Mouse (Mus musculus): ENCODE data around the gene Mccc1. TPM values are rescaled to one million over a fixed set of nuclear protein-coding genes. Genes with fewer than 3 reads are reported as not detected.

Mccc1 gene
- total and polyA plus RNA-seq, 3 experiments: 10.0 to 30.0 (median 13.4) TPM

GRCm38 (mm10) chr3:35925852-35926251 is 74.6 kb downstream of the Mccc1 start:
- dilution Hi-C loops (cut with MboI; ENCODE audit: extremely low pct_ligation_motif_present, extremely low pct_unique_long_range_greater_than_20kb, low sequenced_read_pairs): no loop called here
- Histone ChIP-seq H3K27me3 (replicated peaks) (no peaks in the 10 kb centered on the region), H3K4me3 (replicated peaks in 1 of 3; ENCODE audit: low read depth in 2 of 3, low read length in 2 of 3, poor library complexity in 1 of 3) (no peak overlapping the region), H3K27ac (ENCODE audit: insufficient read depth, low read depth) (no peak overlapping the region), H3K9ac (ENCODE audit: insufficient read depth, low read depth) (no peak overlapping the region), H3K4me1 (ENCODE audit: control insufficient read depth in 1 of 2, insufficient read depth in 2 of 2) (peaks cover 0 to 67% of the 10 kb centered on the region in 2 experiments; a peak in 3 of 4 replicates), H3K36me3 (replicated peaks in 1 of 2; ENCODE audit: control insufficient read depth in 1 of 2, insufficient read depth in 1 of 2, low read length in 1 of 2) (peaks cover 0 to 24% of the 10 kb centered on the region in 2 experiments), H3K9me3 (replicated peaks; ENCODE audit: low read length) (no peaks in the 10 kb centered on the region), H3K79me2 (replicated peaks; ENCODE audit: control insufficient read depth, extremely low read depth, insufficient read depth, poor library complexity, severe bottlenecking) (peaks cover 45% of the 10 kb centered on the region), H3K4me2 (ENCODE audit: insufficient read depth, low read depth, poor library complexity, severe bottlenecking) (no peak overlapping the region)
- TF ChIP-seq POLR2AphosphoS2 (IDR thresholded peaks at IDR 0.05; ENCODE audit: low read depth, low read length): no peak
- no peak for TF ChIP-seq ZMIZ1 (IDR thresholded peaks at IDR 0.05; ENCODE audit: low read depth, low read length)
- no peak for TF ChIP-seq USF2 (conservative IDR thresholded peaks at IDR 0.05; ENCODE audit: low read depth, low read length)
- TF ChIP-seq USF1 (IDR thresholded peaks at IDR 0.05; ENCODE audit: low read depth, low read length): no peak
- TF ChIP-seq IRF4 (IDR thresholded peaks at IDR 0.05; ENCODE audit: low read depth, low read length): no peak
- TF ChIP-seq MAFK (IDR thresholded peaks at IDR 0.05; ENCODE audit: insufficient replicate concordance, low read length): no peak
- TF ChIP-seq RCOR1 (conservative IDR thresholded peaks at IDR 0.05; ENCODE audit: low read depth, low read length): no peak
- no peak for TF ChIP-seq MXI1 (IDR thresholded peaks at IDR 0.05; ENCODE audit: low read depth, low read length)
- no peak for TF ChIP-seq SMC3 (IDR thresholded peaks at IDR 0.05; ENCODE audit: low read depth, low read length)
- no peak for TF ChIP-seq HCFC1 (IDR thresholded peaks at IDR 0.05; ENCODE audit: low read depth, low read length)
- TF ChIP-seq BHLHE40 (IDR thresholded peaks at IDR 0.05; ENCODE audit: low read depth, low read length): no peak
- TF ChIP-seq POLR2A (IDR thresholded peaks at IDR 0.05; ENCODE audit: low read depth, low read length): no peak
- TF ChIP-seq CTCF (conservative IDR thresholded peaks at IDR 0.05 in 1 of 2, IDR thresholded peaks at IDR 0.05 in 1 of 2; ENCODE audit: low read depth in 2 of 2, low read length in 2 of 2): no peak
- no peak for TF ChIP-seq JUND (conservative IDR thresholded peaks at IDR 0.05; ENCODE audit: low read depth, low read length)
- TF ChIP-seq MYC (IDR thresholded peaks at IDR 0.05; ENCODE audit: low read depth, low read length): no peak
- TF ChIP-seq TBP (conservative IDR thresholded peaks at IDR 0.05; ENCODE audit: low read depth, low read length): no peak
- no peak for TF ChIP-seq KAT2A (IDR thresholded peaks at IDR 0.05; ENCODE audit: insufficient replicate concordance, low read length)
- in situ Hi-C loops (cut with MboI; ENCODE audit: low pct_ligation_motif_present, low pct_unique_long_range_greater_than_20kb, low sequenced_read_pairs): no loop called here
- DNase-seq (ENCODE audit: extremely low read depth): no peak

- Histone ChIP-seq H3K9me3 (replicated peaks; ENCODE audit: low read length) (no peaks in the 10 kb centered on the region), H3K9ac (ENCODE audit: insufficient read depth, low read depth) (no peak overlapping the region), H3K27ac (ENCODE audit: insufficient read depth, low read depth) (no peak overlapping the region), H3K27me3 (replicated peaks) (no peaks in the 10 kb centered on the region), H3K36me3 (replicated peaks in 1 of 2; ENCODE audit: control insufficient read depth in 1 of 2, insufficient read depth in 1 of 2, low read length in 1 of 2) (peaks cover 0 to 35% of the 10 kb centered on the region in 2 experiments), H3K4me3 (replicated peaks in 1 of 3; ENCODE audit: low read depth in 2 of 3, low read length in 2 of 3, poor library complexity in 1 of 3) (no peak overlapping the region), H3K79me2 (replicated peaks; ENCODE audit: control insufficient read depth, extremely low read depth, insufficient read depth, poor library complexity, severe bottlenecking) (peaks cover 38% of the 10 kb centered on the region), H3K4me2 (ENCODE audit: insufficient read depth, low read depth, poor library complexity, severe bottlenecking) (no peak overlapping the region), H3K4me1 (ENCODE audit: control insufficient read depth in 1 of 2, insufficient read depth in 2 of 2) (peaks cover 0 to 62% of the 10 kb centered on the region in 2 experiments; a peak in 3 of 4 replicates)
- in situ Hi-C loops (cut with MboI; ENCODE audit: low pct_ligation_motif_present, low pct_unique_long_range_greater_than_20kb, low sequenced_read_pairs): no loop called here
- DNase-seq (ENCODE audit: extremely low read depth): no peak
- no peak for TF ChIP-seq HCFC1 (IDR thresholded peaks at IDR 0.05; ENCODE audit: low read depth, low read length)
- no peak for TF ChIP-seq JUND (conservative IDR thresholded peaks at IDR 0.05; ENCODE audit: low read depth, low read length)
- no peak for TF ChIP-seq ZC3H11A (IDR thresholded peaks at IDR 0.05; ENCODE audit: low read depth, low read length)
- TF ChIP-seq TBP (conservative IDR thresholded peaks at IDR 0.05; ENCODE audit: low read depth, low read length): no peak
- TF ChIP-seq ZNF384 (IDR thresholded peaks at IDR 0.05; ENCODE audit: low read depth, low read length): no peak
- TF ChIP-seq NELFE (IDR thresholded peaks at IDR 0.05; ENCODE audit: low read depth, low read length): no peak
- no peak for TF ChIP-seq MYC (IDR thresholded peaks at IDR 0.05; ENCODE audit: low read depth, low read length)
- TF ChIP-seq ELF1 (IDR thresholded peaks at IDR 0.05; ENCODE audit: low read depth, low read length): no peak
- TF ChIP-seq EP300 (IDR thresholded peaks at IDR 0.05; ENCODE audit: low read length): no peak
- TF ChIP-seq GABPA (IDR thresholded peaks at IDR 0.05; ENCODE audit: insufficient replicate concordance, low read depth, low read length): no peak
- TF ChIP-seq IRF4 (IDR thresholded peaks at IDR 0.05; ENCODE audit: low read depth, low read length): no peak
- no peak for TF ChIP-seq NRF1 (IDR thresholded peaks at IDR 0.05; ENCODE audit: low read depth, low read length)
- TF ChIP-seq MAZ (IDR thresholded peaks at IDR 0.05; ENCODE audit: low read depth, low read length): no peak
- TF ChIP-seq E2F4 (IDR thresholded peaks at IDR 0.05; ENCODE audit: insufficient replicate concordance, low read depth, low read length): no peak
- TF ChIP-seq RAD21 (IDR thresholded peaks at IDR 0.05; ENCODE audit: low read depth, low read length): no peak
- TF ChIP-seq MAX (IDR thresholded peaks at IDR 0.05; ENCODE audit: low read length): no peak
- no peak for TF ChIP-seq CHD1 (IDR thresholded peaks at IDR 0.05; ENCODE audit: low read depth, low read length)
- no peak for TF ChIP-seq MEF2A (IDR thresholded peaks at IDR 0.05; ENCODE audit: borderline replicate concordance, low read depth, low read length)
- no peak for TF ChIP-seq CHD2 (IDR thresholded peaks at IDR 0.05; ENCODE audit: low read length)
- TF ChIP-seq MAFK (IDR thresholded peaks at IDR 0.05; ENCODE audit: insufficient replicate concordance, low read length): no peak
- dilution Hi-C loops (cut with MboI; ENCODE audit: extremely low pct_ligation_motif_present, extremely low pct_unique_long_range_greater_than_20kb, low sequenced_read_pairs): no loop called here
These were observed 76.5 kb downstream of the Mccc1 start for GRCm38 (mm10) chr3:35924007-35924406.
